Mouse (Mus musculus) splenic B cell, adult 2 months (primary cell): ENCODE data around the gene Atp13a2.
A peak's percentile ranks its signal among the peaks of the same experiment; 100 is the strongest.

Experiments
- DNase-seq: peaks from one replicate; pipeline ENCODE4 v3.0.0-alpha.2; 2011; ENCODE audit warnings: low read depth, low spot score
- H3K27me3 ChIP-seq: 2 replicates; pipeline ENCODE4 v1.6.1; 2012; ENCODE audit warnings: mild to moderate bottlenecking, low read length, moderate library complexity, mixed read lengths; ENCODE audit not compliant: control insufficient read depth, poor library complexity, insufficient read depth, severe bottlenecking
- H3K36me3 ChIP-seq: 2 replicates; pipeline ENCODE4 v1.6.1; 2012; ENCODE audit warnings: mild to moderate bottlenecking, low read length, moderate library complexity, mixed read lengths; ENCODE audit not compliant: control insufficient read depth, poor library complexity, insufficient read depth, severe bottlenecking

The Atp13a2 gene

DNA sequence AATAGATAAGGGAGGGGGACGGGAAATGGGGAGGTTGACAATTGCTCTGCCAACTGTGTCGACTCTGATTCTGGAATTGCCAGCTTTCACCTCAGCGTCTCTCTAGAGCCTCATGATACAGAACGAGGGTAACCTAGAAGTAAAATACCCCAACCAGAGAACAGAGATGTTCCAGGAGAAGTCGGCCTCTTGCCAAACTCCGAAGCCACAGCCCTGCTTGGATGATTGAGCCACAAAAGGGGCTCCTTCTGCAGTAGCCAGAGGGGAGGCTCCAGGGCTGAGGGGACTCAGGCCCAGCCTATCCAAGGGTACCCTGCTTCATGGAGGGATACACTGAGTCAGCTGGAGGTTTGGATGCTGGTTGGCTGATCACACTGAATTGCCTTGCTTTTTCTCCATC, 28.4 kb upstream of the Atp13a2 start:
- DNase-seq = no peak
- Histone ChIP-seq H3K27me3 (no peaks in the 10 kb centered on the region), H3K36me3 (no peaks in the 10 kb centered on the region)

DNA sequence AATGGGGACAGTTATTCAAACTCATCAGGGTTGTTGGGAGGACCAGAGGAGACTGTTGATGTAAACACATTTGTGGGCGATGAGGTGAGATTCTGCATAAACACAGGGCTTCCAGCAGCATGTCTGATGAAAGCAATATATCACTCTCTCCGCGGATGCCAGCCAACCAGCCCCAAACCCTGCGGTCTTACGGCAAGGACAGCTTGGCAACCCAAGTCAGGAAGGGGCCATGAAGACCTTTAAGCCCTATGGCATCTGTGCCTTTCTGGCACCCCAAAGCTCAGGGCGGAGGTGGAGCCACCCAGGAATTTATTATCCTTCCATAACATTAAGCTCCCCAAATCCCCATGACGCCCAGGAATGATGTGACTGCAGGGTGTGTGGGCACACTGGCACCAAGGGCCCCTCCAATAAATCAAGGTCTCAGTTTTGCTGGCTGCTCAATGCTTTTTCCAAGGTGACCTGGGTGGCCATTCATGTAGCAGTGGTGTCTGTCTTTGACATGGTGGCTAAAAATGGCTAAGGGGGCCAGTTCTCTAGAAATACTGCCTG, 27.5 kb upstream of the Atp13a2 start:
- Histone ChIP-seq H3K36me3 (no peaks in the 10 kb centered on the region), H3K27me3 (no peaks in the 10 kb centered on the region)
- no peak for DNase-seq

DNA sequence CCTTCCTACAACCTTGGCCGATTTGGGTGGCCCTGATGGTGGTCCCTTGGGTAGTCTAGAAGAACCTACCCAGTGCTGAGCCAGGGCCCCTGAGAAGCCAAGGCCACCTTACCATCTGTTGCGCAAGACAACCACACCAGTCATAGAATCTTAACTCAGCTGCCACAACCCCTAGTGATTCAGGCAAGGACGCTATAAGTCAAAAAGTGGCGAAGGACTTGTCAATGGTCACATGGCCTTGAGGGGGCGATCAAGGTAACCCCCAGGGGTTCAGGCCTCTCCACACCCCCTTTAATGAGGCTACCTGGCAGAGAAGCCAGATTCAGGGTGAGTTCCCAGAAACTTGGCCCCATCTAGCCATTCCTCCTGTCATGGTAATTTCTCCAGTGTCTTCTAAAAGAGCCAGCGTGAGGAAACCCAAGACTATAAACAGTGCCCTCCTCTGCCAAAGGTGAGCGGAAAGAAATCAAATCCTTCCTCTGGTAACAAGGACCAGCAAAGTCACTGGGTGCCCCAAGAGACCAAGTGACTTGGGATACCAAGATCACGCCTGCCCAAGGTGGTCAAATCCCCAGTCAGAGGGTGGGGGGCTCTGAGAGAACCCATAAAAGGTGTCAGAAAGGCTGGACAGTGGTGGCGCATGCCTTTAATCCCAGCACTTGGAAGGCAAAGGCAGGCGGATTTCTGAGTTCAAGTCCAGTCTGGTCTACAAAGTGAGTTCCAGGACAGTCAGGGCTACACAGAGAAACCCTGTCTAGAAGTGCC, 26.8 kb upstream of the Atp13a2 start:
- H3K36me3 ChIP-seq = no peaks in the 10 kb centered on the region
- no peaks in the 10 kb centered on the region for H3K27me3 ChIP-seq
- DNase-seq = no peak

DNA sequence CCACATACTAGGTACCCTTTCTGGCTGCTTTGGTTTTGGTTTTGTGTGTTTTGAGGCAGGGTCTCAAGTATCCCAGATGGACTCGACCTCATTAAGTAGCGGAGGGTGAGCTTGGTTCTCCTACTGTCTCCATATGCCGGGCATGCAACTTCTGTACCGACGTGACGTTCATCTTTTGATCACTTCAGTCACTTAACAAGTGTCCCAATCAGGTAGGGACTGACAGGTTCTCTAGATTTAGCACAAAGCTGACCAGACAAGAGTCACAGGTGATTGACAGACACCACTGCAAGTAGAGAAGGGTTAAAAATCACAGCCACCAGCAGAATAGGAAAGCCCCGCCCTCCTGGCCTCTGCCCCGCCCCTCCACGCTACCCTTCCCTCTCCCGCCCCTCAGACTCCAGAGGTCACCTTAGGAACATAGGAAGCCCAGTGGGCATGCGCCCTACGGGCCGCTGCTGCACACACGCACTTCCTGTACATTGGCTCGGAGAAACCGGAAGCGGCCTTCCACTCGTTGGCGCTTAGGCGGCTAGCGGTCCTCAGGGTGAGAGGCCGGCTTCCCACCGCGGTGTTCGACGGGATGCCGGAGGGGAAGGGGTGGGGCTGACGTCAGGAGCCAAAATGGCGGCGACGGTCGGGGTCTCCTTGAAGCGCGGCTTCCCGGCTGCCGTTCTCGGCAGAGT, 25.7 kb upstream of the Atp13a2 start, which contains the start of gene Sdhb:
Gene Sdhb (plus strand): TSS at position 423 of the 686 bp plus-strand sequence.
- Histone ChIP-seq H3K27me3 (no peaks in the 10 kb centered on the region), H3K36me3 (no peaks in the 10 kb centered on the region)
- peak; percentile 97 for DNase-seq

DNA sequence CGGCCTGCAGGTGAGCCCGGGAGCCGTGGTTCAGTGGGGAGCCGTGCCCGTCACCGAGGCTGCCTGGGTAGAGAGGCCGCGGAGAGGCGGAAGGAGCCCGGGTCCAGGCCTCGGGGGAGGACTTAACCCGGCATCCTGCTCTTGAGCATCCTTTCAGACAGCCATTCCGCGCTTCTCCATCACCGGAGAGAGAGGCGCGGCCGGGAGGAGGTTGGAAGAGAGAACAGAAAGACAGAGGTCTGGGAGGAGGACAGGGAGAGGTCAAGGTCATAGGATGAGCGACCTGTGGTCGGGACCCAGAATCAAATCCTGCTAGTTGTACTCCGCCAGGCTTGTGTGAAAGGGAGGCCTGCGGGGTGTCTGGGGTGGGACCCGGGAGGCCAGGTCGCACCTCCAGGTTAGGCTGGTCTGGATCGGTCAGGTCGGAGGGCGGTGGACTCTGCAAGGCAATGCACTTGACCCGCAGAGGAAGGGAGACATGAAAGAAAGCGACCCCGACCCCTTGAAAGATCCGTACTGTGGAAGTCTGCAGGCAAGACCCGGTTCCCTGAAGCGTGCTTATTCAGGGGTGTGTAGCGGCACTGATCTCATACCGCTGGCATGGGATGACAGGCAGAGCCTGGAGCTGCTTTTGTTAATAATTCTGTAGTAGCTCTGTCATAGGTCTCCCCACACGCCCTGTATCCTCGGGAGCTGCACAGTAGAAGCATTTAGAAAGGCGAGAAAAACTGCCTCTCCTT, 25.0 kb upstream of the Atp13a2 start:
- DNase-seq = no peak
- no peaks in the 10 kb centered on the region for H3K27me3 ChIP-seq
- H3K36me3 ChIP-seq = peaks cover 2% of the 10 kb centered on the region; the same call in 1 of the 2 replicates

DNA sequence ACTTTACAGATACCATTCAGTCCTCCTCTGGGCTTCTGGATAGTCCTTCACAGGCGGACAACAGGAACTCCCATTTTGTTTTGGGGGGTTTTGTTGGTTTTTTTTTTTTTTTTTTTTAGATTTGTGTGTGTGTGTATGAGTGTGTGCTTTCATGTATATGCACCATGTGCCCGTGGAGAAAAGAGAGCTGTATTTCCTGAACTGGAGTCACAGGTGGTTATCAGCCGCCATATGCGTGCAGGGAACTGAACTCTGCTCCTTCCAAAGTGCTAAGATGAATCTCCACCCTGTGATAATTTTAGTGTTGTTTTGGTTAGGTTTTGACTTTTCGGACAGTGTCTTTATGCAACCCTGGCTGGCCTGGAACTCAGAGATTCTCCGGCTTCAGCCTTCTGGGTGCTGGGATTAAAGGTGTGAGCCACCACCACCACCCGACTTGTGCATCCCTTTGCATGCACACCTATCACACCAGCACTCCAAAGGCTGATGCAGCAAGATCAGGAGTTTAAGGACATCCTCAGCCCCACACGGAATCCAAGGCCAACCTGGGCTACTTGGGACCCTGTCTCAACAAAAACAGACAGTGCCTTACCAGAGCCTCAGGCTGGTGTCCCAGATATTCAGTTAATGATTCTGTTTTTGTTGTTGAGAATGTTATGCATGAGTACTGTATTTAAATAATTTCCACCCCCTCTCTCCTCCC, 24.3 kb upstream of the Atp13a2 start:
- Histone ChIP-seq H3K36me3 (peaks cover 8% of the 10 kb centered on the region), H3K27me3 (no peaks in the 10 kb centered on the region)
- no peak for DNase-seq

DNA sequence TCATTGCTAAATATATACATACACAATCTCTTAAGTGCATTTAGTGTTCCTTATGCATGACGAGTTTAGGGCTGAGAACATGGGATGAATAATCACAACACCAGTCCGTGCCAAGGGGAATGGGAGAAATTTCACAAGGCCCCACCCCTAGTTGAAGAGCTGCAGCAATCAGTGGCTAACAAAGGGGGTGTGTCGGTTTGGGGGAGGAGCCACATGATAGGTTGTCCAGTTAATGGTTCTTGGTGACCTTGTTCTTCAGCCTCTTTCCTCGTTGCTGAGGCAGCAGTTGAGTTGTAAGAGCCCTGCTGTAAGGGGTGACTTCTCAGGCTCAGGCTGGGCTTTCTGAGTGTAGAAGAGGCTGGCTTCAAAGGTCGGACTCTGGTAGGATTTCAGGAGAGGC, 23.7 kb upstream of the Atp13a2 start:
- Histone ChIP-seq H3K27me3 (no peaks in the 10 kb centered on the region), H3K36me3 (peaks cover 12% of the 10 kb centered on the region)
- no peak for DNase-seq

DNA sequence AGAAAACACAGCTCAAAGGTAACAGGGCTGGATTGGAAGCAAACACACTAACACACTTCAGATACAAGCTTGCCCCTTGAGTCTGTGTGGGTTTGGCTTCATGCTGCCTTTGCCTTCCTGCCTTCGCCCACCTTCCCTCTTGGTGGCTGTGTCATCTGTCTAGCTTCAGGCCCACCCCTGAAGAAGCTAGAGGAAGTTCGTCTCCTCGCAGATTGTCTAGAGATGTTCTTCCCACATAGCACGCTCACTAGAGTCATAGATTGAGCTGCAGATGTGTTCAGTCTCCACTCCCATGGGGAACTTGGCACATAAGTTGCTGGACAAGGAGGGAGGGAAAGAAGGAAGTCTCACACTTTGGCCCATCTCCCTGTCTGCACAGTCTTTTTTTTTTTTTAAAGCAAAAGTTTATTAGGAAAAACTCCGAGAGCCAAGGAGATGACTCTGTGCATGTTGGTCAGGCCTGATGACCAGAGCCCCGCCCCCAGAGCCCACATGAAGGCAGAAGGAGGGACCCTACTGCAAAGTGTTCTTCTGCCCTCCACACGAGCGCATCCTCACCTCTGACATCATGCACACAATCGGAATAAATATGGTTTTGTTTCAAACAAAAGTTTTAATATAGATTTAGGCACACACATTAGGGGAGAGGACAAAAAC, 22.6 kb upstream of the Atp13a2 start:
- H3K36me3 ChIP-seq = peaks cover 15% of the 10 kb centered on the region

DNA sequence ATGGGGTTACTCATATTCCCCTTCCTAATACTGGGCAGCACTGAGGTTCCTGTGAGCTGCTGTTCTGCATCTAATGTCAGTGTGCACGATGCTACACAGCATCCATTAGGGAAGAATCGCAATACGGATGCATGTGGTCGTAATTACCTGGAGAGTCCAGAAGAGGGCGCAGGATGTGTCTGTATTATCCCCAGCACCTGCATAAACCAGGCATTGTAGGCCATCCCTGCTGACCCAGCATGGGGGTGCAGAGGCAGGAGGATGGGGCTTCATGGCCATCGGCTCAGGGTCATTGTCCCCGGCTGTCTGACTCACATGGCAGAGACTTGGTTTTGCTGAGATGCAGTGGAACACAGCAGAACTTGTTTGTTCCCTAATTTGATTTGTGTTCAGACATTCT, 22.1 kb upstream of the Atp13a2 start:
- peaks cover 15% of the 10 kb centered on the region for H3K36me3 ChIP-seq
- DNase-seq = peak; percentile 85
- no peaks in the 10 kb centered on the region for H3K27me3 ChIP-seq

More for the DNA sequence above, 22.6 kb upstream of the Atp13a2 start:
- no peak for DNase-seq
- no peaks in the 10 kb centered on the region for H3K27me3 ChIP-seq

DNA sequence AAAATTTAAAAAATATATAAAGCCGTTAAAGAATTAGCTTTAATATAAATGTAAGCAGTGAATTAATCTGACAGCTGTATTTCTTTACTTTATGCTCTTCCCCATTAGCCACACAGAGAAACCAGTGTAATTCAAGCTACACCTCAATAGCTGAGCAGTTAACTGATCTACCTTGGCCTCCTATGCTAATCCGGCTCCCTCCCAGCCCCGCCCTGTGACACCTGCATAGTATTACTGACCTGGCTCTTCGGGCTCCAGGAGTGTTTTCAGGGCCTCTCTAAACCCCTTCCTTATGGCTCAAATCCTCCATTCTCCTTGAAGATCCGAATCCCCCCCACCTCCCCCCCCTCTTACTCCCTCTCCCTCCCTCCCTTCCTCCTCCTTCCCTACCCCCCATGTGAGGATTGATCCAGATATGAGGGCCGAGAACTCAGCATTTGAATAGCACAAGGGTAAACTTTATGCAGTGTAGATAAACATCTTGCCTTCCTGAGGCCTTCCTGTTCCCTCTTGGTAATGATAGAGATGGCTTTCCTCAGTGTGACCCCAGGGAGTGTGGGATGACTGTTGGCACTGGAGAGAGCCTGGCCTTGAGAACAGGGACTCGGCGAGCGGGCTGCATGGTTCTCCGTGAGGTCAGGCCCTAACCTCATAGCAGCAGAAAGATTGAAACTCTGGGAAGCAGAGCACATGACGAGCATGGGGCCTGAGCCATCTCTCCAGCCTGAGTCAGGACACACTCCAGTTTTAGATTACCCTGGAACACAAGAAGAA, 19.1 kb upstream of the Atp13a2 start:
- DNase-seq = no peak
- H3K36me3 ChIP-seq = peaks cover 16% of the 10 kb centered on the region
- H3K27me3 ChIP-seq = no peaks in the 10 kb centered on the region

DNA sequence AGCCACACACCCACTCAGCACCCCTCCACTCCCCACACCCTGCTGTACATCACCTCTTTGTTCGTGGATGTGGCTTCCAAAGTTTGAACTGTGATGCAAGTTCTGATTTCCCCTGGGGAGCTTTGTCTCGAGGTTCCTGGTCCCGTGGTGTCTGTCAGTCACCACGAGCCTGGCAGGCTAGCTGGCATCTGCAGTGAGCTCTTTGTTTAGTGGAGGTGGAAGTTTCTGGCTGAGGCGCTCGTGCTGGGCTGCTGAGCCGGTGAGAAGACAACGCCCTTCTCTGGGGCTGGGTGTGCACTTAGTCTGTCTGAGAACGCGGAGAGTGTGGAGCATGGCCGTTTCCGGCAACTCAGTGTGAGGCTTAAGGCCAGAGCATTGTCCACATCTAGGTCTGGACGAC, 15.0 kb upstream of the Atp13a2 start:
- DNase-seq = peak; percentile 33
- H3K27me3 ChIP-seq = no peaks in the 10 kb centered on the region
- peaks cover 18% of the 10 kb centered on the region for H3K36me3 ChIP-seq

DNA sequence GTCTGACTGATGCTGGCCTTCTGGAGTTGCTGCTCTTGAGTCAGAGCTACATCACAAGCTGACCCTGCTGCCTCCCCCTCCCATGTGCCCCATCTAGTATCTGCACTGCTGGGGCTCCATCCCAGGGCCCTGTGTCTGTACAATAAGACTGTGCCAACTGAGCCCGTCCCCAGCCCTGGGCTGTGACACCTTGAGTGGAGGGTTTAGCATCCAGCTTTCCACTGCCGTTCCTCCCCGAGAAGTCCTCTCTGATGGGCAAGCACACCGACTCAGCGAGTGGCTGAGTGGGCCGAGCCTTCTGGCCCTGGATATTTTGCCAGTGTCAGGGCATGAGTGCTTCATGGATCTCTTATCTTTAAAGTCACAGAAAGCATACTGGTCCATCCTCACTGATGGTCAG, 12.3 kb upstream of the Atp13a2 start:
- no peaks in the 10 kb centered on the region for H3K27me3 ChIP-seq
- H3K36me3 ChIP-seq = peaks cover 9% of the 10 kb centered on the region
- no peak for DNase-seq

DNA sequence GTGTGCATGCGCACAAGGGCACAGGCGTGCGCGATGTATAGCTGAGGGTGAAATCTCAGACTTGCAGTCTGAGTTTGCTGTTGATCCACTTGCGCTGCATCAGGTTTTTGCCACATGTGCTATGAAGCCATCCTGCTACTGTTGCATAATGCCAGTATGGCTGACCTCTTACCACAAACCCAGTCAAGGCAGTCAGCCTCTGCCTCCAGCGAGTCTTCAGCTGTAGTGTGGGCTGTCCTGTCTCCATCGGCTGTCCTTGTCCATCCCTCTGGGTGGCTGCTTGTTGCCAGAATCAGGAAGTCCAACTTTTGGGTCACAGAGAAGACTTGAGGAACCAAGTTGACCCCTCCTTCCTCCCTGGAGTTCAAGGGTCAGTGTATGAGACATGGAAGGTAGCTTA, 11.3 kb upstream of the Atp13a2 start:
- Histone ChIP-seq H3K27me3 (no peaks in the 10 kb centered on the region), H3K36me3 (peaks cover 9% of the 10 kb centered on the region)
- DNase-seq = no peak
